Mouse (Mus musculus): Measurements from ENCODE around the gene Siva1. TPM values are rescaled to one million over a fixed set of nuclear protein-coding genes. Genes with fewer than 3 reads are reported as not detected.

Siva1 gene
- polyA plus RNA-seq, 2 experiments from 2014 or later: 30.9 to 37.1 TPM

DNA sequence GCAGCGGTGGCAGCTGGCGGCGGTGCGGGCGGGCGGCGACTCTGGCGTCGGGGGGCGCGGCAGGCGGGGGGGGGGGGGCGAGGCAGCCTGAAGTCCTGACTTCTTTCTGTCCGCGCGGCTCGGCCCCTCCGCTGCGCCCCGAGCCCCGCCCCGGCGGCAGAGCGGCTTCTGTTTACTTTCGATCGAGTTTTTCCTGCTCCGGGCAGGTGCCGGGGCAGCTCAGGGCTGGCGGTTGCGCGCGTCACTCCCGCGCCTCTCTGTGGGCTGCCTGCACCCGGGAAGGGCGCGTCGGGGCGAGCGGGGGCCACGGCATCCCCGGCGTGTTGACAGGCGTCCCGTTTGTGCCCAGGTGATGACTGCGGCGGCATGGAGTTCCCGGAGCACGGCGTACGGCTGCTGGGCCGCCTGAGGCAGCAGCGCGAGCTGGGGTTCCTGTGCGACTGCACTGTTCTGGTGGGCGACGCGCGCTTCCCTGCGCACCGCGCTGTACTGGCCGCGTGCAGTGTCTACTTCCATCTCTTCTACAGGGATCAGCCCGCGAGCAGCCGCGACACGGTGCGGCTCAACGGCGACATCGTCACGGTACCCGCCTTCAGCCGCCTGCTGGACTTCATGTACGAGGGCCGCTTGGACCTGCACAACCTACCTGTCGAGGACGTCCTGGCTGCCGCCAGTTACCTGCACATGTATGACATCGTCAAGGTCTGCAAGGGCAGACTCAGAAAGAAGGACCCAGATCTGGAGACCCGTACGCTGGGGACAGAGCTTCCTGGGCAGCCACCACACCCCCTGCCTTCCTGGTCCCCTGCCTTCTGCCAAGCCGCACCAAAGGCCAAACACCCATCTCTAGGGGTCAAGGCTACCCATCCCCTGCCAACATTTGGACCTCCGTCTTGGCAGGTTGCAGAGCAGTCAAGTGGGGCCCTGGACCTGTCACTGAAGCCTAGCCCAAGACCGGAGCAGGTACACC, 34.8 kb downstream of the Siva1 start:
- ATAC-seq: peak; percentile 19

DNA sequence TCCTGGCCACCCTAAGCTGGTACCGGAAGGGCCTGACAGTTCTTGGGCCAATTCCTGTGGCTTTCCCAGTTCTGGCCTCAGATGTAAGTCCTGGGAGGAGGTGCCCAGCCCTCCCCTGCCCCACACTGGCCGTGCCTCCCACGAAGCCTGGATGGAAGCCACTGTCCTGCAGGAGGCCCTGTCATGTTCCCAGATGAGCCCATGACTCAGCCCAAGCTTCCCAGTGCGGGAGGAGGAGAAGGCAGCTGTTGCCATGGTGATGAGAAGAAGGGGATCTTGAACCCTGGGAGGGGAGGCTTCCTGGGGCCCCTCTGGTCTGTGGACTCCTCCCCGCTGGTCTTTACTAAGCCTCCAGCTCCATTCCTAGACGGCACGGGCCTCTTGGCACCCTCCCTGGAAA, 38.9 kb downstream of the Siva1 start:
- no peak for ATAC-seq

DNA sequence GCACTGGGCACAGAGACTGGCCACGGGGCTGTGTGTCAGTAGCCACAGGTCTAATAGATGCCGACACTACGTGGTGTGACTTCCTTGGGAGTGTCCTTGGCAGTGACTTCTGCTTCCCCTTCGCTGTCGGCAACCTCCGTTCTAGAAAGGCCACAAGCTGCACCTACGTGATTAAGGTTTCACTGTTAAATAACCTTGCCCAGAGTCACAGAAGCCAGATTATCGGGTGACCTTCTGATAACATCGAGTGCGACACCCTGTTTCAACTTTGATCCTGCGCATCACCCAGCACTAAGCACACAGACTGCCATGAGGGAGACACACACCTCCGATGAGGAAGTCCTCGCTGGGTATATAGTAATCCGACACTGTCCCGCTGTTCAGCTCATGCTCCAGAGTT, 44.0 kb downstream of the Siva1 start:
- ATAC-seq: peak; percentile 35

DNA sequence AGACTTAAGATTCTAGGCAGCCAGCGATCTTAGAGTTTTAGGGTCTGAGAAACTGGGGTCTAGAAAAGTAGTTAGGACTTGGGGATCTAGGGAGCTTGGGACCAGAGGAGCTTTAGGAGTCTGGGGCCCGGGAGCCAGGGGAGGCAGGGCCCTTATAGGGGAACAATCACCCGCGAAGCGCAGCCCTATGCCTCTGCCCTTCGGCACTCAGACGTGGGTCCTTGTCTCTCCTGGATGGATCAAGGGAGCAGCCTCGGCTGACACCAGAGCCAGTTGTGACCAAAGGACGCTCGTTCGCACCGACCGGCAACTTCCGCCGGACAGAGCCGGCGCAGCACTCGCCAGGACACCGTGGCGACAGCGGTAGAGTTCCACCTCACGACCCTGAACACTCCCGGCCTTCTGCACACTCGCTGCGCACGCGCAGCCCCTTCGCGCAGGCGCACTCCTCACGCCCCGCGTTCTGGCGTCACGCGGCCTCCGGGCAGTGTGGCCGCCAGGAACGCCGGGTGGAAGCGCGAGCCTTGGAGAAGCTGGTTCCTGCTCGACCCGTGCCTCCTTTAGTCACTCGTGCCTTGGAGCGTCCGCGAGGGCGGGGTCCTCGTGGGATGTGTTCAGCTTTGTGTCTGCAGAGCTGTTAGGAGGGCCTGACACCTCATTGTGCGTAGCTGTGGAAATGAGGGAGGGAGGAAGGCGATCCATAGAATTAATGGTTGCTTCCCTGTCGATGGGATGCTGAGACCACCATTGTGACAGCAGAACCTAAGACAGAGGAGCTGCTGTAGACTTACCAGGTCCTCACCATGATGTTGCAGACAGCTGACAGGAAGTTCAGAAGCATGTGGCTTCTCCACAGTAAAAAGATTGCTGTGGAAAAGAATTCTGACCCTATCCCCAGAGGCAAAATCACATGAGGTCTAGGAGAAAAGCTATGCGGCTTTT, 49.0 kb downstream of the Siva1 start:
- ATAC-seq: peak; percentile 87

DNA sequence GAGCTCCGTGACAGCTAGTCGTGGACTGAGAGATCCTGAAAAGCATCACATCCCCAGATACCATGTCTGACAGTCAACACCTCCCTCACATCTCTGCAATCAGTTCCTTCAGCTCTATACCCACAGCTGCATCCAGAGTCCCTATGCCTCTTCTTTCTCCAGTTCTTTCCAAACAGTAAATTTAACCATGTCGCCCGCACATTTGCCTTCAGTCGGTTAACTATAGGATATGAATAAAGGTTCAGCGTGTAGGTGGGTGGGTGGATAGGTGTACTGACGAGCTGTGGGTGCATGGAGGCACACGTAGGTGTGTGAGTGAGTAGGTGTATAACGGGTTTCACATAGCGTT, 49.6 kb downstream of the Siva1 start:
- ATAC-seq: peak; percentile 23

DNA sequence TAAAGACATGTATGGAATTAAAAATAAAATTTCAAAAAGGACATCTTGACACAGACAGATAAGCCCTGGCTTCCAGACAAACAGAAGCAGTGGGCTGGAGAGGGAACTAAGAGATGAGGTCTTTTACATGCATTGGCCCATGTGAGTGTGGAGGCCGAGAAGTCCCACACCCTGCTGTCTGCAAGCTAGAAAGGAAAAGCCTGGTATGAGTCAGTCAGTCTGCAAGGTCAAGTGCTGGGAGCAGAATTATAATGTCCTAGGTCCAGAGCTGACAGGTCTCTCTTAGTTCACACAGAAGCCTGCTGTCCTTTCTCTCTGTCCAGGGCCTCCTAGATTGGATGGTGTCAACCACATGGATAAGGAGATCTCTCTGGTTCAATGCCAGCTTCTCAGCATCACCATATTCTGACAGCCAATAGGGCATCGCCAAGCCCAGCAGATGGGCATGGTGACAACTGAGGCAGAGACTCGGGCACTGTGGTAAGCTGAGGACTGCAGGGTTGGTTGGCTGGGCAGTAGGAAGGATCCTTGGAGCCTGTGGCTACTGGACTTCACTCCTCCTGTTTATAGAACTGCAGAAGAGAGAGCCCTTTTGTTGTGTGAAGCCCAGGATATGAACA, 52.4 kb downstream of the Siva1 start:
- no peak for ATAC-seq

Other genes starting within 250 kb of the Siva1 start
- not detected for gene A530016L24Rik, start 155.2 kb upstream of the Siva1 start, polyA plus RNA-seq (2017; shearing (Covaris generic))
- not detected for gene Tmem179, start 127.9 kb upstream of the Siva1 start, polyA plus RNA-seq (2017; shearing (Covaris generic))
- gene Inf2, start 55.9 kb upstream of the Siva1 start, polyA plus RNA-seq (2017; shearing (Covaris generic)): 10 to 100 TPM in 1 of 2 experiments, 1 to 10 TPM in 1; 9.1 to 12.2 TPM
- 1 to 10 TPM; 2.0 to 2.3 TPM for gene Adssl1, start 24.6 kb upstream of the Siva1 start, polyA plus RNA-seq (2017; shearing (Covaris generic))
- gene Akt1, start 30.2 kb downstream of the Siva1 start, polyA plus RNA-seq (2017; shearing (Covaris generic)): 10 to 100 TPM; 14.6 to 18.4 TPM
- gene Zbtb42, start 34.1 kb downstream of the Siva1 start, polyA plus RNA-seq (2017; shearing (Covaris generic)): 1 to 10 TPM; 2.8 to 2.9 TPM
- 1 to 10 TPM; 2.4 to 4.9 TPM for gene Cep170b, start 75.8 kb downstream of the Siva1 start, polyA plus RNA-seq (2017; shearing (Covaris generic))
- 1 to 10 TPM; 1.7 to 7.2 TPM for gene Pld4, start 116.0 kb downstream of the Siva1 start, polyA plus RNA-seq (2017; shearing (Covaris generic))
- gene Ahnak2, start 158.0 kb downstream of the Siva1 start, polyA plus RNA-seq (2017; shearing (Covaris generic)): not detected
- gene Clba1, start 164.3 kb downstream of the Siva1 start, polyA plus RNA-seq (2017; shearing (Covaris generic)): under 1 TPM in 1 of 2 experiments, not detected in 1; 0.22 TPM
- 10 to 100 TPM; 70.5 to 85.8 TPM for gene Cdca4, start 184.7 kb downstream of the Siva1 start, polyA plus RNA-seq (2017; shearing (Covaris generic))
- 100 to 1,000 TPM in 1 of 2 experiments, 10 to 100 TPM in 1; 79.5 to 107 TPM for gene Gpr132, start 223.5 kb downstream of the Siva1 start, polyA plus RNA-seq (2017; shearing (Covaris generic))

All from CD4-positive, CD25-positive, alpha-beta regulatory T cell, adult 4 months (primary cell).